Mouse (Mus musculus) kidney, postnatal 14 days (tissue): ENCODE data around the gene Gpatch11.

Experiments
- DNase-seq: peaks from one replicate; pipeline ENCODE4 v3.0.0; 2022; ENCODE audit warnings: mixed read lengths

The Gpatch11 gene

GRCm38 (mm10) chr17:78895394-78895793, 60.0 kb downstream of the Gpatch11 start:
- peak; percentile 72 for DNase-seq
